Mouse (Mus musculus) lung, adult 10 weeks (tissue): ENCODE measurements around the gene Ctnnbl1. TPM values are rescaled to one million over a fixed set of nuclear protein-coding genes. Genes with fewer than 3 reads are reported as not detected.

Experiments used
- polyA plus RNA-seq: library from polyadenylated mRNA; stranded (reverse); fragments of 350-450 nt; fragmentation: Illumina TruSeq; extraction: RNeasy Lipid Tissue Mini Kit (QIAGEN cat#74804); gene quantifications from one replicate; pipeline ENCODE4 v1.2.3, GENCODE M21; 2014; ENCODE audit warnings: low read depth, low replicate concordance; ENCODE audit not compliant: insufficient read depth

The Ctnnbl1 gene
- 13.3 TPM for polyA plus RNA-seq

GRCm38 (mm10) chr2:157736854-157737850 is at the start of gene Ctnnbl1:
TSS of gene Ctnnbl1 (plus strand) at chr2:157737401.

GRCm38 (mm10) chr2:157914105-157914764 is 177.0 kb downstream of the Ctnnbl1 start, which contains the start of gene Vstm2l:
TSS of gene Vstm2l (plus strand) at chr2:157914653.

Other genes starting within 250 kb of the Ctnnbl1 start
- gene Nnat, start 177.3 kb upstream of the Ctnnbl1 start, polyA plus RNA-seq, result 29.1 TPM
- 28.6 TPM for gene Blcap, start 166.1 kb upstream of the Ctnnbl1 start, polyA plus RNA-seq
- gene Vstm2l, start 177.3 kb downstream of the Ctnnbl1 start, polyA plus RNA-seq, result not detected